Mouse (Mus musculus) spleen, adult 2 months (tissue): ENCODE measurements around the gene Slc39a11.

Source experiments
- CTCF ChIP-seq: fragments of 200-500 bp; IDR thresholded peaks from 2 replicates; pipeline ENCODE4 v1.5.1; 2011; ENCODE audit warnings: mild to moderate bottlenecking, inconsistent platforms; ENCODE audit not compliant: insufficient read depth, insufficient read length, insufficient replicate concordance; ENCODE audit errors: extremely low read depth
- POLR2A ChIP-seq: fragments of 200-500 bp; IDR thresholded peaks from 2 replicates; pipeline ENCODE4 v1.6.1; 2011; ENCODE audit warnings: low read depth, low read length, inconsistent platforms

GRCm38 (mm10) chr11:113258016-113258415 is 391.9 kb downstream of the Slc39a11 start:
- TF ChIP-seq CTCF, result no peak
- no peak for TF ChIP-seq POLR2A
